Mouse (Mus musculus) retina, postnatal 1 day (tissue): ENCODE results near the gene Fbxw9.

Source experiments
- DNase-seq: peaks from one replicate; pipeline ENCODE4 v3.0.0-alpha.2; 2012

Gene Fbxw9

DNA sequence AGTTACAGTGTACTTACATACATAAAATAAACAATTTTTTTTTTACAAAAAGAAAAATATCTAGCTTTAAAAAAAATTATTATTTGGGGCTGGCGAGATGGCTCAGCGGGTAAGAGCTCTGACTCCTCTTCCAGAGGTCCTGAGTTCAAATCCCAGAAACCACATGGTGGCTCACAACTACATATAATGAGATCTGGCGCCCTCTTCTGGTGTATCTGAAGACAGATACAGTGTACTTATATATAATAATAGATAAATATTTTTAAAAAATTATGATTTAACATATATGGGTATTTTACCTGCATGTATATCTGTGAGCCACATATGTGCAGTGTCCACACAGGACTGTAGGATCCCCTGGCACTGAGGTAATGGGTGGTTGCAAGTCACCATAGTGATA lies 26.4 kb downstream of the Fbxw9 start:
- no peak for DNase-seq

DNA sequence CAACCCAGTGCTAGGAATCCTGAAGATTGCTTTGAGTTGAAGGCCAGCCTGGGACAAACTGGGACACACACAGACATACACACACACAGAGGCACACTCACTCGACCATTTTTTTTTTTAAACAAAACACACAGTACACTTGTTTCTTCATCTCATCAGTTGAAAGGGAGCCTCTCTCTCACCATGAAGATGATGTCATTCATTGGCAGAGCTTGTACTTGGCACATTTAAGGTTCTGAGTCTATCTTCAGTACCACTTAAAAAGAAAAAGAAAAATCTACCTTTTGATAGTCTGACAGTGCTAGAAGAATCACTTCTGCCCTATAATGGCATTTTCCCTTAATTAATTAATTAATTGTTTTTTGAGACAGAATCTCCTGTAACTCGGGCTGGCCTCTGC lies 28.9 kb downstream of the Fbxw9 start:
- no peak for DNase-seq

GRCm38 (mm10) chr8:85090856-85091255 lies 31.0 kb downstream of the Fbxw9 start:
- no peak for DNase-seq

DNA sequence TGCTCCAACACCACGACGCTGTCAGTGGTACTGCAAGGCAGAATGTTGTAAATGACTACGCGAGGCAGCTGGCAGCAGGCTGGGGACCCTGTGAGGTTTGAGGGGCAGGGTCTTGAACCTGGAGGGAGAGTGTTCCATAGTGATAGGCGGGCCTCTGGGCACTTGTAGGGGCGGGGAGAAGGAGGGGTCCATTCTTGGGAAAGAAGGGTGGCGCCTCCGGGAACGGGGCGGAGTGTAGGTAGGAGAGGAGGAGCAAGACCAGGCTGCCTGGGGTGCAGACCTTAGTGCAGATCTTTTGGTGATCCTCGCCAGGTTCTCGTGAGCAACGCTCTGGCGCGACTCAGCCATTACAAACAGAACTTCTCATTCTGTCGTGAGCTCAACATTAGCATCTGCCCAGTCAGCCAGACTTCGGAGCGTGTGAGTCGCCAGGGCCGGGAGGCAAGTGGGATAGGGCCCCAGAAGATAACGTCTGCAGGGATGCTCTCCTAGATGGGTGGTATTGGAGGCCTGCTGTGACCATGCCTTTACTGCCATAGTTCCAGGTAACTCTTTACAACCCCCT lies 31.8 kb downstream of the Fbxw9 start:
- DNase-seq = no peak

DNA sequence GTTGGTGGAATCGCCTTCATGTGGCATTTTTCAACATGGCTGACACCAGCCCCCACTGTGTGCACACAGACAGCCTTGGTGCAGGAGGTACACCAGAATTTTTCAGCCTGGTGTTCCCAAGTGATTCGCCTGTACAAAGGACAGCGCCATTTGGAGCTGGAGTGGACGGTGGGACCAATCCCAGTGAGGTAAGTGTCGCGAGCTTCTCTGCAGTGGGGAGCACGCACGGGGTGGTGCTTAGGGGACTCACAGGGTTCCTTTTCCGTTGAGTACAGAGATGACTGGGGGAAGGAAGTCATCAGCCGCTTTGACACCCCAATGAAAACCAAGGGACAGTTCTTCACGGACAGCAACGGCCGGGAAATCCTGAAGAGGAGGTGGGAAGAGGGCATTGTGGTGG lies 35.2 kb downstream of the Fbxw9 start:
- no peak for DNase-seq

GRCm38 (mm10) chr8:85095566-85095965 lies 35.7 kb downstream of the Fbxw9 start:
- no peak for DNase-seq

- DNase-seq = no peak
These were observed 36.3 kb downstream of the Fbxw9 start for GRCm38 (mm10) chr8:85096196-85096595.

GRCm38 (mm10) chr8:85096850-85097249 lies 37.0 kb downstream of the Fbxw9 start:
- DNase-seq = no peak

DNA sequence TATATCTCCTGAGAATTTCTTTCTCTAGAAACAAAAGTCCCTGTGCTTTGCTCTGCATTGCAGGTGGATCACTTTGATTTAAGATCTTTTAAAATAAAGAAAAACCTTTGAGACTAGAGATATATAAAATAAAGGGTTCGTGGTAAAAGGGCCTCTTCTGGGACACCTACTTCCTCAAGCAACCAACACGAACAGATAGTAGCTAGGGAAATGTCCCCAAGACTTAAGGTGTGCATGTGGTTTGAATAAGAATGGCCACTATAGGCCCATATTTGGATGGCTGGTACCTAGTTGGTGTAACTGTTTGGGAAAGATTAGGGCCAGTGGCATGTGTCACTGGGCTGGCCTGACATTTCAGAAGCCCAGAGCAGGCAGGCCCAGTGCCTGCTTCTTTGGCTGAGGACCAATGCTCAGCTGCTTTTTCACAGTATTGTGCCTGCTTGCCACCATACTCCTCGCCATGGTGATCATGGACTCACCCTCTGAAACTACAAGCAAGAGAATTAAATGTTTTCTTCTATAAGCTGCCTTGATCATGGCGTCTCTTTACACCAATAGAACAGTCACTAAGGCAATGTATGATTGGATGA lies 40.3 kb downstream of the Fbxw9 start:
- no peak for DNase-seq

- no peak for DNase-seq
These were observed 53.4 kb downstream of the Fbxw9 start for GRCm38 (mm10) chr8:85113241-85113640.

- DNase-seq = no peak
These were observed 55.6 kb downstream of the Fbxw9 start for GRCm38 (mm10) chr8:85115501-85115900.
